Mouse (Mus musculus) erythroblast, embryonic 14.5 days (primary cell): ENCODE measurements around the gene Mid1. TPM values are rescaled to one million over a fixed set of nuclear protein-coding genes. Genes with fewer than 3 reads are reported as not detected.
"Not testable (repeated sequence)": the region's sequence is repeated elsewhere in the genome, so short reads cannot be mapped to it uniquely, and the experiment has no call there.

Experiments used
- H3K27me3 ChIP-seq: 2 replicates; pipeline ENCODE4 v1.6.1; 2012; ENCODE audit warnings: inconsistent platforms; ENCODE audit not compliant: control insufficient read depth
- H3K36me3 ChIP-seq: 2 replicates; pipeline ENCODE4 v1.6.1; 2012; ENCODE audit warnings: mild to moderate bottlenecking, inconsistent platforms; ENCODE audit not compliant: control insufficient read depth
- H3K4me1 ChIP-seq: 2 replicates; pipeline ENCODE4 v1.6.1; 2012; ENCODE audit warnings: inconsistent platforms; ENCODE audit not compliant: control insufficient read depth
- H3K4me3 ChIP-seq: replicated peaks from 2 replicates; pipeline ENCODE3; 2012; ENCODE audit warnings: moderate library complexity, mild to moderate bottlenecking, inconsistent platforms
- H3K9me3 ChIP-seq: 2 replicates; pipeline ENCODE4 v1.6.1; 2012; ENCODE audit warnings: low read length, inconsistent platforms, mixed read lengths; ENCODE audit not compliant: control insufficient read depth
- GATA1 ChIP-seq: IDR thresholded peaks from 2 replicates; pipeline ENCODE4 v1.6.1; 2012; ENCODE audit warnings: low read length, inconsistent platforms, mixed read lengths
- TAL1 ChIP-seq: IDR thresholded peaks from 3 replicates; pipeline ENCODE4 v1.6.1; 2012; ENCODE audit warnings: low read length, inconsistent platforms, mixed read lengths
- polyA plus RNA-seq: library from polyadenylated mRNA; stranded (reverse); fragments of >175 nt; gene quantifications from 2 replicates; pipeline ENCODE4 v1.2.3, GENCODE M21; 2012

Gene Mid1
- polyA plus RNA-seq, 1 experiment, result 2.8 TPM

GRCm38 (mm10) chrX:169925600-169925999 lies 240.6 kb downstream of the Mid1 start:
- no peaks in the 10 kb centered on the region; the same call in 1 of the 2 replicates for H3K27me3 ChIP-seq
- no peak for TF ChIP-seq TAL1
- H3K9me3 ChIP-seq, result no peaks in the 10 kb centered on the region
- no peak overlapping the region for H3K4me3 ChIP-seq
- no peaks in the 10 kb centered on the region for H3K36me3 ChIP-seq
- H3K4me1 ChIP-seq, result no peaks in the 10 kb centered on the region

- H3K4me1 ChIP-seq, result no peaks in the 10 kb centered on the region
- no peaks in the 10 kb centered on the region; the same call in 1 of the 2 replicates for H3K27me3 ChIP-seq
- no peaks in the 10 kb centered on the region for H3K9me3 ChIP-seq
- no peaks in the 10 kb centered on the region for H3K36me3 ChIP-seq
- H3K4me3 ChIP-seq, result no peak overlapping the region
- TF ChIP-seq TAL1 (no peak), GATA1 (no peak)
These were observed 242.3 kb downstream of the Mid1 start for GRCm38 (mm10) chrX:169927110-169927817.

GRCm38 (mm10) chrX:169930868-169931267 lies 245.9 kb downstream of the Mid1 start:
- no peaks in the 10 kb centered on the region for H3K4me1 ChIP-seq
- no peaks in the 10 kb centered on the region; the same call in 1 of the 2 replicates for H3K36me3 ChIP-seq
- H3K9me3 ChIP-seq, result no peaks in the 10 kb centered on the region
- no peak overlapping the region for H3K4me3 ChIP-seq
- no peaks in the 10 kb centered on the region; the same call in 1 of the 2 replicates for H3K27me3 ChIP-seq
- no peak for TF ChIP-seq GATA1
- no peak for TF ChIP-seq TAL1

GRCm38 (mm10) chrX:169933228-169933627 lies 248.2 kb downstream of the Mid1 start:
- no peaks in the 10 kb centered on the region; the same call in 1 of the 2 replicates for H3K36me3 ChIP-seq
- TF ChIP-seq GATA1, result no peak
- no peak for TF ChIP-seq TAL1
- H3K9me3 ChIP-seq, result no peaks in the 10 kb centered on the region
- H3K4me1 ChIP-seq, result peaks cover 2% of the 10 kb centered on the region; the same call in 1 of the 2 replicates
- H3K4me3 ChIP-seq, result no peak overlapping the region
- H3K27me3 ChIP-seq, result no peaks in the 10 kb centered on the region

GRCm38 (mm10) chrX:169937119-169937719 lies 252.2 kb downstream of the Mid1 start:
- Histone ChIP-seq H3K27me3 (no peaks in the 10 kb centered on the region), H3K36me3 (no peaks in the 10 kb centered on the region; the same call in 1 of the 2 replicates), H3K4me1 (peaks cover 2% of the 10 kb centered on the region; the same call in 1 of the 2 replicates), H3K9me3 (no peaks in the 10 kb centered on the region), H3K4me3 (no peak overlapping the region)
- TF ChIP-seq TAL1 (no peak), GATA1 (no peak)

- H3K4me1 ChIP-seq, result peaks cover 2% of the 10 kb centered on the region; the same call in 1 of the 2 replicates
These were observed 255.5 kb downstream of the Mid1 start for GRCm38 (mm10) chrX:169940531-169940930.

GRCm38 (mm10) chrX:169950596-169950995 lies 265.6 kb downstream of the Mid1 start:
- H3K4me3 ChIP-seq, result no peak overlapping the region
- H3K27me3 ChIP-seq, result no peaks in the 10 kb centered on the region
- H3K36me3 ChIP-seq, result no peaks in the 10 kb centered on the region
- TF ChIP-seq GATA1 (no peak), TAL1 (no peak)
- H3K9me3 ChIP-seq, result no peaks in the 10 kb centered on the region
- H3K4me1 ChIP-seq, result no peaks in the 10 kb centered on the region

More at GRCm38 (mm10) chrX:169940531-169940930, 255.5 kb downstream of the Mid1 start:
- Histone ChIP-seq H3K27me3 (no peaks in the 10 kb centered on the region), H3K4me3 (no peak overlapping the region), H3K36me3 (no peaks in the 10 kb centered on the region), H3K9me3 (no peaks in the 10 kb centered on the region)
- TF ChIP-seq TAL1 (no peak), GATA1 (no peak)

- H3K4me3 ChIP-seq, result no peak overlapping the region
- TF ChIP-seq TAL1, result no peak
- no peak for TF ChIP-seq GATA1
- H3K4me1 ChIP-seq, result no peaks in the 10 kb centered on the region
- peaks cover 23% of the 10 kb centered on the region for H3K9me3 ChIP-seq
- peaks cover 19% of the 10 kb centered on the region for H3K36me3 ChIP-seq
- no peaks in the 10 kb centered on the region for H3K27me3 ChIP-seq
These were observed 284.3 kb downstream of the Mid1 start for GRCm38 (mm10) chrX:169969337-169969736.

- Histone ChIP-seq H3K9me3 (peaks cover 25% of the 10 kb centered on the region), H3K36me3 (peaks cover 21% of the 10 kb centered on the region)
- not testable (repeated sequence) for H3K4me1 ChIP-seq, H3K4me3 ChIP-seq, H3K27me3 ChIP-seq
These were observed 284.8 kb downstream of the Mid1 start for GRCm38 (mm10) chrX:169969765-169970164.

GRCm38 (mm10) chrX:169970546-169970945 lies 285.5 kb downstream of the Mid1 start:
- H3K4me1 ChIP-seq, H3K27me3 ChIP-seq, H3K4me3 ChIP-seq: not testable (repeated sequence)
- Histone ChIP-seq H3K9me3 (peaks cover 32% of the 10 kb centered on the region), H3K36me3 (peaks cover 24% of the 10 kb centered on the region)

- H3K4me1 ChIP-seq, H3K27me3 ChIP-seq, H3K4me3 ChIP-seq: not testable (repeated sequence)
- Histone ChIP-seq H3K36me3 (peaks cover 26% of the 10 kb centered on the region), H3K9me3 (peaks cover 34% of the 10 kb centered on the region)
These were observed 286.6 kb downstream of the Mid1 start for GRCm38 (mm10) chrX:169971562-169971961.

- peaks cover 27% of the 10 kb centered on the region for H3K36me3 ChIP-seq
- H3K4me1 ChIP-seq, H3K4me3 ChIP-seq, H3K27me3 ChIP-seq: not testable (repeated sequence)
- H3K9me3 ChIP-seq, result peaks cover 35% of the 10 kb centered on the region
These were observed 287.1 kb downstream of the Mid1 start for GRCm38 (mm10) chrX:169972131-169972530.
